Mouse (Mus musculus): ENCODE results near the gene Nos2.

DNA sequence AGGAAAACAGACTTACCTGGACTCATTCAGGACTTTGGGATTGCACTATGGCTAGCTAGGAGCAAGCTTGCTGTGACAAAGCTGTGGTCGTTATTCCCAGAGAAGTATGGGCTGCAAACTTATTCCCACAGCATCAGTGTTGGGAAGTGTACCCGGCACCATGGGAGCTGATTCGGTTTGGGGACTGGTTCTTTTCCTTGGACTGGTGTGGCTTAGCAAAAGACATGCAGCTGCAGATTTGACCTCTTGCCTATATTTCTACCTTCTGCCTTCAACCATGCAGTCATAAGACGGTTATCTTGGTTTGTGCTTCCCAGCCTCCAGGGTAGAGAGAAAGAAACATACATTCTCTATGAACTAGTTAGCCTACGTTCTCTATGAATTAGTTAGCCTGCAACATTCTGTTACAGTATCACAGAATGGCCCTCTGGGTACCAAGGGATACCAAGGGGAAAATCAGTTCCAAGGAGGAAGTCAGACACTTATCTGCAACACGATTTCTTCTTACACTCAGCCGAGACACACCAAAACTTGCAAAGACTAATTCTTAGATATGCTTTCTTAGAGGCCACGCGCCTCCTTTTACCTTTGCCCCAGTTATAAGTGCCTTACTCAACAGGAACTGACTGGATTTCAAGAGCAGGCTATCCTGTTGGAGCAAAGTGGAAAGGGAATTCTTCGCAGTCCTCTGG is 65.9 kb downstream of the Nos2 start:
- no peak for TF ChIP-seq CTCF (conservative IDR thresholded peaks at IDR 0.05; ENCODE audit: insufficient read depth, insufficient read length, low read depth, low read length)
- no peak for TF ChIP-seq POLR2A (IDR thresholded peaks at IDR 0.05; ENCODE audit: low read depth, low read length)

All from kidney, adult 2 months (tissue).